Mouse (Mus musculus): Measurements from ENCODE around the gene 4930503B20Rik. TPM values are rescaled to one million over a fixed set of nuclear protein-coding genes. Genes with fewer than 3 reads are reported as not detected.

The 4930503B20Rik gene
- polyA plus RNA-seq (2015; fragmentation: Nextera tagmentation; extraction: Ambion mirVana): 0.08 and 0.12 TPM in 2 replicates

- whole genome bisulfite sequencing: 77% methylated on average over 3 of the region's 3 CpGs
- ATAC-seq (ENCODE audit: borderline replicate concordance, extremely low read depth, low FRiP score, low TSS enrichment): no peak
- no peaks in the 10 kb centered on the region for H3K27me3 ChIP-seq
Observed at GRCm38 (mm10) chr3:146651217-146651616, at the start of gene 4930503B20Rik. 4930503B20Rik (minus strand) TSS chr3:146651317.

GRCm38 (mm10) chr3:146700051-146700450 is 48.9 kb upstream of the 4930503B20Rik start:
- ATAC-seq (ENCODE audit: borderline replicate concordance, extremely low read depth, low FRiP score, low TSS enrichment): no peak
- 64% methylated on average over 11 of the region's 11 CpGs for WGBS
- Histone ChIP-seq H3K27me3 (no peaks in the 10 kb centered on the region), H3K9me3 (no peaks in the 10 kb centered on the region), H3K36me3 (no peaks in the 10 kb centered on the region), H3K4me3 (no peak overlapping the region), H3K4me2 (0 out of 2 replicates have a peak overlapping the region, but pooled peaks have one; percentile 10), H3K4me1 (0 out of 2 replicates have a peak, but pooled peaks cover 2% of the 10 kb centered on the region), H3K27ac (no peak overlapping the region), H3K9ac (no peak overlapping the region)

More at GRCm38 (mm10) chr3:146651217-146651616, at the start of gene 4930503B20Rik:
- Histone ChIP-seq H3K9me3 (no peaks in the 10 kb centered on the region), H3K4me1 (0 out of 2 replicates have a peak, but pooled peaks cover 4% of the 10 kb centered on the region), H3K36me3 (no peaks in the 10 kb centered on the region), H3K4me2 (no peak within 1 kb of the TSS), H3K27ac (no peak within 1 kb of the TSS), H3K4me3 (no peak within 1 kb of the TSS), H3K9ac (no peak within 1 kb of the TSS)

GRCm38 (mm10) chr3:146698982-146699381 is 47.9 kb upstream of the 4930503B20Rik start:
- H3K9ac ChIP-seq: no peak overlapping the region
- no peaks in the 10 kb centered on the region for H3K36me3 ChIP-seq

GRCm38 (mm10) chr3:146692547-146692946 is 41.4 kb upstream of the 4930503B20Rik start:
- H3K27ac ChIP-seq: no peak overlapping the region
- 73% methylated on average over 5 of the region's 5 CpGs for WGBS
- no peak overlapping the region for H3K4me3 ChIP-seq
- no peak overlapping the region for H3K9ac ChIP-seq
- H3K27me3 ChIP-seq: no peaks in the 10 kb centered on the region
- H3K9me3 ChIP-seq: no peaks in the 10 kb centered on the region
- H3K36me3 ChIP-seq: no peaks in the 10 kb centered on the region
- no peak overlapping the region for H3K4me2 ChIP-seq
- no peak for ATAC-seq (ENCODE audit: borderline replicate concordance, extremely low read depth, low FRiP score, low TSS enrichment)
- no peaks in the 10 kb centered on the region for H3K4me1 ChIP-seq

More at GRCm38 (mm10) chr3:146698982-146699381, 47.9 kb upstream of the 4930503B20Rik start:
- Histone ChIP-seq H3K27ac (no peak overlapping the region), H3K4me3 (no peak overlapping the region), H3K27me3 (no peaks in the 10 kb centered on the region), H3K4me1 (0 out of 2 replicates have a peak, but pooled peaks cover 2% of the 10 kb centered on the region), H3K9me3 (no peaks in the 10 kb centered on the region), H3K4me2 (no peak overlapping the region)
- no peak for ATAC-seq (ENCODE audit: borderline replicate concordance, extremely low read depth, low FRiP score, low TSS enrichment)
- 42% methylated on average over 11 of the region's 11 CpGs for WGBS

GRCm38 (mm10) chr3:146687121-146687725 is 36.1 kb upstream of the 4930503B20Rik start:
- no peak overlapping the region for H3K27ac ChIP-seq
- H3K27me3 ChIP-seq: no peaks in the 10 kb centered on the region
- no peaks in the 10 kb centered on the region for H3K9me3 ChIP-seq
- 82% methylated on average over 4 of the region's 4 CpGs for WGBS
- ATAC-seq (ENCODE audit: borderline replicate concordance, extremely low read depth, low FRiP score, low TSS enrichment): no peak
- H3K4me1 ChIP-seq: peaks cover 5% of the 10 kb centered on the region; the same call in 1 of the 2 replicates
- H3K4me3 ChIP-seq: no peak overlapping the region
- no peaks in the 10 kb centered on the region for H3K36me3 ChIP-seq
- no peak overlapping the region for H3K9ac ChIP-seq
- H3K4me2 ChIP-seq: no peak overlapping the region

- Histone ChIP-seq H3K4me2 (no peak overlapping the region), H3K9ac (no peak overlapping the region), H3K27ac (no peak overlapping the region), H3K27me3 (no peaks in the 10 kb centered on the region), H3K4me1 (peaks cover 10% of the 10 kb centered on the region), H3K9me3 (no peaks in the 10 kb centered on the region), H3K36me3 (no peaks in the 10 kb centered on the region), H3K4me3 (no peak overlapping the region)
- WGBS: 86% methylated on average over 8 of the region's 8 CpGs
- ATAC-seq (ENCODE audit: borderline replicate concordance, extremely low read depth, low FRiP score, low TSS enrichment): no peak
Observed at GRCm38 (mm10) chr3:146686428-146686827, 35.3 kb upstream of the 4930503B20Rik start.

- ATAC-seq (ENCODE audit: borderline replicate concordance, extremely low read depth, low FRiP score, low TSS enrichment): peak; percentile 90
- 1% methylated on average over 50 of the region's 50 CpGs for WGBS
- no peaks in the 10 kb centered on the region for H3K36me3 ChIP-seq
- peaks cover 10% of the 10 kb centered on the region for H3K4me1 ChIP-seq
- no peaks in the 10 kb centered on the region for H3K9me3 ChIP-seq
- H3K27ac ChIP-seq: no peak within 1 kb of the TSS
- peak within 1 kb of the TSS; percentile 37 for H3K9ac ChIP-seq
- no peaks in the 10 kb centered on the region for H3K27me3 ChIP-seq
- H3K4me3 ChIP-seq: peak within 1 kb of the TSS; percentile 51
- H3K4me2 ChIP-seq: peak within 1 kb of the TSS; percentile 84
Observed at GRCm38 (mm10) chr3:146684811-146685675, 33.9 kb upstream of the 4930503B20Rik start, which contains the start of gene Samd13. Samd13 (minus strand) TSS chr3:146685592.

- no peak for ATAC-seq (ENCODE audit: borderline replicate concordance, extremely low read depth, low FRiP score, low TSS enrichment)
- H3K27ac ChIP-seq: no peak overlapping the region
- H3K4me3 ChIP-seq: no peak overlapping the region
- no peak overlapping the region for H3K9ac ChIP-seq
- H3K4me2 ChIP-seq: no peak overlapping the region
- no peaks in the 10 kb centered on the region for H3K9me3 ChIP-seq
- no peaks in the 10 kb centered on the region for H3K36me3 ChIP-seq
- H3K27me3 ChIP-seq: no peaks in the 10 kb centered on the region
- peaks cover 10% of the 10 kb centered on the region for H3K4me1 ChIP-seq
- 62% methylated on average over 2 of the region's 2 CpGs for WGBS
Observed at GRCm38 (mm10) chr3:146683095-146683494, 32.0 kb upstream of the 4930503B20Rik start.

GRCm38 (mm10) chr3:146682140-146682651 is 31.1 kb upstream of the 4930503B20Rik start:
- 39% methylated on average over 13 of the region's 13 CpGs for WGBS
- no peak for ATAC-seq (ENCODE audit: borderline replicate concordance, extremely low read depth, low FRiP score, low TSS enrichment)

GRCm38 (mm10) chr3:146681696-146682095 is 30.6 kb upstream of the 4930503B20Rik start:
- Histone ChIP-seq H3K4me3 (no peak overlapping the region), H3K4me1 (peaks cover 10% of the 10 kb centered on the region), H3K9me3 (no peaks in the 10 kb centered on the region), H3K4me2 (peak overlapping the region; percentile 56), H3K27ac (no peak overlapping the region), H3K27me3 (no peaks in the 10 kb centered on the region), H3K36me3 (no peaks in the 10 kb centered on the region), H3K9ac (no peak overlapping the region)
- no peak for ATAC-seq (ENCODE audit: borderline replicate concordance, extremely low read depth, low FRiP score, low TSS enrichment)
- WGBS: 47% methylated on average over 8 of the region's 8 CpGs

More at GRCm38 (mm10) chr3:146682140-146682651, 31.1 kb upstream of the 4930503B20Rik start:
- H3K4me2 ChIP-seq: peak overlapping the region; percentile 56
- peak overlapping the region; percentile 26 for H3K4me3 ChIP-seq
- H3K27me3 ChIP-seq: no peaks in the 10 kb centered on the region
- peaks cover 10% of the 10 kb centered on the region for H3K4me1 ChIP-seq
- no peaks in the 10 kb centered on the region for H3K9me3 ChIP-seq
- H3K36me3 ChIP-seq: no peaks in the 10 kb centered on the region
- peak overlapping the region; percentile 48 for H3K27ac ChIP-seq
- peak overlapping the region; percentile 27; the same call in 1 of the 2 replicates for H3K9ac ChIP-seq

- Histone ChIP-seq H3K27me3 (no peaks in the 10 kb centered on the region), H3K4me3 (no peak overlapping the region), H3K4me2 (no peak overlapping the region), H3K4me1 (peaks cover 10% of the 10 kb centered on the region), H3K9ac (no peak overlapping the region), H3K36me3 (no peaks in the 10 kb centered on the region), H3K27ac (no peak overlapping the region), H3K9me3 (no peaks in the 10 kb centered on the region)
- no peak for ATAC-seq (ENCODE audit: borderline replicate concordance, extremely low read depth, low FRiP score, low TSS enrichment)
- 88% methylated on average over 13 of the region's 13 CpGs for WGBS
Observed at GRCm38 (mm10) chr3:146680625-146681024, 29.5 kb upstream of the 4930503B20Rik start.

Measured in lung, embryonic 15.5 days (tissue).